Mouse (Mus musculus): ENCODE measurements around the gene Il33. TPM values are rescaled to one million over a fixed set of nuclear protein-coding genes. Genes with fewer than 3 reads are reported as not detected.

Il33 gene
- polyA plus RNA-seq, 1 experiment from 2014 or later = 3.0 TPM

DNA sequence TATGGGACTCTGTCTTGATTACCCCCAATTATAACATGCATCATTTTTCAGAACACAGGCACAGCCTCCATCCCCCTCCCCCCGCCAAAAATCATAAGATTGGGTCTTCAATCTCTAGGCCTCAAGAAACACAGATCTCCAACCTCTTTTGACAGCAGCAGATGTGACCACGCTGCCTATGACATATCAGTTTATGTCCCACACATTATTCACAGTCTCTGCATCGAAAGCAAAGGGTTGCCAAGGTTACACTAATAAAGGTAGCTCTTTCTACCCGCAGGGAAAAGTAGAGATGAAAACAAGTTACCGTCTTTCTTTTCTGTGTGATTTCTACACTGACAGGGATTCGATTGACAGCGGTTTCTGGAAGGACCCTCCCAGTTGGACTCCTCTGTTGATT is 29.9 kb upstream of the Il33 start:
- H3K9ac ChIP-seq = no peak overlapping the region
- 0 out of 2 replicates have a peak, but pooled peaks cover 7% of the 10 kb centered on the region for H3K9me3 ChIP-seq
- H3K4me2 ChIP-seq = no peak overlapping the region
- ATAC-seq (ENCODE audit: low FRiP score, low read depth) = no peak
- H3K36me3 ChIP-seq = no peaks in the 10 kb centered on the region
- no peaks in the 10 kb centered on the region for H3K4me1 ChIP-seq (replicated peaks)
- H3K27me3 ChIP-seq = no peaks in the 10 kb centered on the region
- no peak overlapping the region for H3K4me3 ChIP-seq
- no peak overlapping the region for H3K27ac ChIP-seq (replicated peaks)
- 49% methylated on average over 7 of the region's 7 CpGs for WGBS

DNA sequence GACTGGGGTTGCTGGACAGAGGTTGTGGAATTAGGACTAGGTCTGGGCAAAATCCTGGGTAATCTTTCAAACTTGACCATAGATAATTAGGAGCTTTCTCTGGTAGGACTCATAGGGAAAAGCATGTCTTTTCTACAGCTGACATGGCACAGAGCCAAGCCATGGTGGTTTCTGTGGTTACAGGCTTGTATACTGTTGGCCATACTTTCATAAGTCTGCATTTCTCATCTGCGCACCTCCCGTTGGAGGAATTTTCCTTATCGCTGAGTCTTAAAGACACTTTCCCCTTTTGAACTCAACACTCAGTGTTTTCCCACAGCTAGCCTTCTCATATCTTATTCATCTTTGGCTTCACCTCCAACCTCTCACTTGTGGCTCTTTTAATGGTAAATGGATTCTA is 24.6 kb upstream of the Il33 start:
- no peak overlapping the region for H3K9ac ChIP-seq
- no peak for ATAC-seq (ENCODE audit: low FRiP score, low read depth)

GRCm38 (mm10) chr19:29902343-29903070 is 22.4 kb upstream of the Il33 start:
- no peaks in the 10 kb centered on the region for H3K4me1 ChIP-seq (replicated peaks)
- 0 out of 2 replicates have a peak, but pooled peaks cover 7% of the 10 kb centered on the region for H3K9me3 ChIP-seq
- ATAC-seq (ENCODE audit: low FRiP score, low read depth) = no peak
- no peaks in the 10 kb centered on the region for H3K36me3 ChIP-seq
- H3K4me3 ChIP-seq = no peak overlapping the region
- no peaks in the 10 kb centered on the region for H3K27me3 ChIP-seq
- WGBS = 69% methylated on average over 4 of the region's 4 CpGs
- H3K4me2 ChIP-seq = no peak overlapping the region
- no peak overlapping the region for H3K9ac ChIP-seq
- no peak overlapping the region for H3K27ac ChIP-seq (replicated peaks)

More for the DNA sequence above, 24.6 kb upstream of the Il33 start:
- Histone ChIP-seq H3K4me3 (no peak overlapping the region), H3K9me3 (0 out of 2 replicates have a peak, but pooled peaks cover 7% of the 10 kb centered on the region), H3K36me3 (no peaks in the 10 kb centered on the region), H3K4me1 (replicated peaks) (no peaks in the 10 kb centered on the region), H3K4me2 (no peak overlapping the region), H3K27me3 (no peaks in the 10 kb centered on the region), H3K27ac (replicated peaks) (no peak overlapping the region)
- WGBS = 89% methylated on average over 3 of the region's 3 CpGs

GRCm38 (mm10) chr19:29905896-29906295 is 19.0 kb upstream of the Il33 start:
- Histone ChIP-seq H3K27me3 (no peaks in the 10 kb centered on the region), H3K4me3 (no peak overlapping the region), H3K36me3 (no peaks in the 10 kb centered on the region), H3K27ac (replicated peaks) (no peak overlapping the region), H3K9ac (no peak overlapping the region), H3K4me2 (no peak overlapping the region), H3K4me1 (replicated peaks) (no peaks in the 10 kb centered on the region), H3K9me3 (no peaks in the 10 kb centered on the region)
- no peak for ATAC-seq (ENCODE audit: low FRiP score, low read depth)
- 87% methylated on average over 1 of the region's 1 CpGs for WGBS

DNA sequence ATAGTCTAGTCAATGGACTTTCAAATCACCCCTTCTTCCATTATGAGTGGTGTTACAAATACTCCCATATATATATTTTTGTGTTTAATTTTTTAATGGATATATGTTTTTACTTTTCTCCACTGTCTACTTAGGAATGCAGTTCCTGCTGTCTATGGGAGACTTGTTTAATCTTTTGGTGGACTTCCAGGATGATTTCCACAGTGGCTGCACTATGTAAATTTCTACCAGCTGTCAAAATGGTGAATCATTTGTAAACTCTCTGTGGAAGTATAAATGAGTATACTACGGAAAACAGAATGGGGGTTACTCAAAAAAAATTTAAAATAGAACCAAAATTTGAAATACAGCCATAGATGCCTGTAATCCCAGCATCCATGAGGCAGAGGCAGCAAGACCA is 15.7 kb upstream of the Il33 start:
- Histone ChIP-seq H3K9ac (no peak overlapping the region), H3K4me2 (no peak overlapping the region), H3K27ac (replicated peaks) (no peak overlapping the region), H3K36me3 (no peaks in the 10 kb centered on the region), H3K4me1 (replicated peaks) (no peaks in the 10 kb centered on the region), H3K9me3 (no peaks in the 10 kb centered on the region), H3K4me3 (no peak overlapping the region), H3K27me3 (no peaks in the 10 kb centered on the region)
- ATAC-seq (ENCODE audit: low FRiP score, low read depth) = no peak
- 80% methylated on average over 1 of the region's 1 CpGs for WGBS

- H3K27me3 ChIP-seq = no peaks in the 10 kb centered on the region
- H3K9me3 ChIP-seq = no peaks in the 10 kb centered on the region
- WGBS = 93% methylated on average over 6 of the region's 6 CpGs
- H3K4me3 ChIP-seq = no peak overlapping the region
- H3K4me2 ChIP-seq = no peak overlapping the region
- no peaks in the 10 kb centered on the region for H3K36me3 ChIP-seq
- no peak for ATAC-seq (ENCODE audit: low FRiP score, low read depth)
- no peak overlapping the region for H3K27ac ChIP-seq (replicated peaks)
- H3K9ac ChIP-seq = no peak overlapping the region
- no peaks in the 10 kb centered on the region for H3K4me1 ChIP-seq (replicated peaks)
These were observed 13.0 kb upstream of the Il33 start for GRCm38 (mm10) chr19:29911919-29912318.

- ATAC-seq (ENCODE audit: low FRiP score, low read depth) = no peak
- no peaks in the 10 kb centered on the region for H3K9me3 ChIP-seq
- 71% methylated on average over 5 of the region's 5 CpGs for WGBS
- no peaks in the 10 kb centered on the region for H3K36me3 ChIP-seq
- H3K27ac ChIP-seq (replicated peaks) = no peak overlapping the region
- H3K9ac ChIP-seq = no peak overlapping the region
- no peaks in the 10 kb centered on the region for H3K27me3 ChIP-seq
- no peaks in the 10 kb centered on the region for H3K4me1 ChIP-seq (replicated peaks)
- no peak overlapping the region for H3K4me3 ChIP-seq
- no peak overlapping the region for H3K4me2 ChIP-seq
These were observed 7.5 kb upstream of the Il33 start for GRCm38 (mm10) chr19:29917421-29917820.

DNA sequence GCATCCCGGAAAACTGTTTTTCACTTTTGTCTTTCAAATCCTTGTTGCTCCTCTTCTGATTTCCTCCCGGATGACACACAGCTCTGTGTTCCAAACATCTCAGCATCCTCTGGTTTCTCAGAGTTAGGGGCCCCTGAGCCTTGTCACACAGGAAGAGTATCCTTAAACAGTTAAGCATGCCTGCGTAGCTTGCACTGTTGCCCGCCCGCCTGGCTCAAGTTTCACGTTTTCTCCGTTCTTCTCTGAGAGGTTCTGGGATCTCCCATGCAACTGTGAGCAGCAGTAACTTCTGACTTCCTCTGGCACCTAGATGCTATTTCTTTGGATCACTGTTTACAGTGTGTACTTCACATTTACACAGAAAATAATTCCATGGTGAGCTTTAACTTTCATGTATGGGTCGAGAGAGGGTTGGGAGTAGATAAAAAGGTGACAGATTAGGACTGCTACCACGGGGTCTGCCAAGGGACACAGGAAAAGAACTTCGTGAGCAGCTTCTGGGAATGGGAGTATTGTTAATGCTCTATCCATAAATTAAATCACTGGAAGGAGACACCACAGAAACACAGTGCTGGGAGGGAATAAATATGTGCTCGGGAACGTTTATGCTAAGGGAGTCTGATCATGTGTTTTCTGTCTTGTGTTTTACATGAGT is 1.3 kb downstream of the Il33 start:
- Histone ChIP-seq H3K27me3 (no peaks in the 10 kb centered on the region), H3K4me3 (no peak overlapping the region), H3K9ac (no peak overlapping the region), H3K4me2 (no peak overlapping the region), H3K27ac (replicated peaks) (no peak overlapping the region), H3K36me3 (no peaks in the 10 kb centered on the region), H3K9me3 (no peaks in the 10 kb centered on the region), H3K4me1 (replicated peaks) (0 out of 2 replicates have a peak, but pooled peaks cover 3% of the 10 kb centered on the region)
- WGBS = 72% methylated on average over 12 of the region's 12 CpGs
- ATAC-seq (ENCODE audit: low FRiP score, low read depth) = no peak

GRCm38 (mm10) chr19:29930296-29930695 is 5.4 kb downstream of the Il33 start:
- Histone ChIP-seq H3K9me3 (no peaks in the 10 kb centered on the region), H3K36me3 (no peaks in the 10 kb centered on the region), H3K4me1 (replicated peaks) (no peaks in the 10 kb centered on the region), H3K27ac (replicated peaks) (no peak overlapping the region), H3K27me3 (no peaks in the 10 kb centered on the region), H3K9ac (no peak overlapping the region), H3K4me3 (no peak overlapping the region), H3K4me2 (no peak overlapping the region)
- 83% methylated on average over 5 of the region's 5 CpGs for WGBS
- ATAC-seq (ENCODE audit: low FRiP score, low read depth) = no peak

DNA sequence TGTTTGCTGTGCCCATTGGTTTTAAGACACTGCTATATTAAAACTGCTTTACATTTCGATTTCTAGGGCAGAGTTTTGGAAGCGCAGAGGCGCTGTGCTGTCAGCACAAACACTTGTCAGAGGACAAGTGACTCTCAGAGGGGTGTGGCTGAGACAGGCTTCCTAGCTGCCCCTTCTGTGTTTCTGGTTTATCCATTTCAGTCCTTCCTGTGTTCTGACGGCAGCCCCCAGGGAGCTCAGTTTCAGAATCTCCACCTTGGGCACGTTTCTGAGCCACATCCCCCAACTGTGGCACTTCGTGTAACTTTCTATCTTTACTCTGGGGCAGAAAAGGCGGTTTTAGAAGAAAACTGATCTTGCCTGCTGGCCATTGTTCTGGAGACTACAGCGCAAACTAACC is 12.5 kb downstream of the Il33 start:
- ATAC-seq (ENCODE audit: low FRiP score, low read depth) = no peak
- Histone ChIP-seq H3K9me3 (no peaks in the 10 kb centered on the region), H3K4me3 (no peak overlapping the region), H3K27me3 (no peaks in the 10 kb centered on the region), H3K36me3 (no peaks in the 10 kb centered on the region), H3K27ac (replicated peaks) (no peak overlapping the region), H3K9ac (no peak overlapping the region), H3K4me1 (replicated peaks) (no peaks in the 10 kb centered on the region), H3K4me2 (no peak overlapping the region)
- 65% methylated on average over 8 of the region's 8 CpGs for WGBS

DNA sequence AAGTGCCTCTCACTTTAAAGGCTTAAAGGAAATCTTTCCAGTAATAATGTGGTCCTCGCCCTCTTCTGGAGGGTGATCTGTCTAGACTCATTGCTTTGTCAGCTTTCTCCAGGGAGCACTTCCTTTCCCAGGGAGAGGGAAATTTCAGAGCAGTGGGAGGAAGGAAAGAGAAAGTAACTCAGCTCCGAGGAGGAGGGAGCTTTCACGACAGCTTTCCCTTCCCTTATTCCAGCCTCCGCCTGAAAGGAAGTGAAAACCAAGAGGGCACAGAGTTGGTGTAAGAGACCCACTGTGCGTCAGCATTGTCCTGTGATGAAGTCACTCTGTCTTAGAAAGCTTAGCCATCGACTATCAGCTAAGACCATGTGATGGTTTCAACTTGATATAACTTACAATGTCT is 15.3 kb downstream of the Il33 start:
- WGBS = 61% methylated on average over 6 of the region's 6 CpGs
- H3K9me3 ChIP-seq = no peaks in the 10 kb centered on the region
- no peak overlapping the region for H3K9ac ChIP-seq
- H3K4me2 ChIP-seq = no peak overlapping the region
- no peaks in the 10 kb centered on the region for H3K36me3 ChIP-seq
- H3K27me3 ChIP-seq = no peaks in the 10 kb centered on the region
- no peak overlapping the region for H3K4me3 ChIP-seq
- ATAC-seq (ENCODE audit: low FRiP score, low read depth) = no peak
- H3K4me1 ChIP-seq (replicated peaks) = no peaks in the 10 kb centered on the region
- no peak overlapping the region for H3K27ac ChIP-seq (replicated peaks)

DNA sequence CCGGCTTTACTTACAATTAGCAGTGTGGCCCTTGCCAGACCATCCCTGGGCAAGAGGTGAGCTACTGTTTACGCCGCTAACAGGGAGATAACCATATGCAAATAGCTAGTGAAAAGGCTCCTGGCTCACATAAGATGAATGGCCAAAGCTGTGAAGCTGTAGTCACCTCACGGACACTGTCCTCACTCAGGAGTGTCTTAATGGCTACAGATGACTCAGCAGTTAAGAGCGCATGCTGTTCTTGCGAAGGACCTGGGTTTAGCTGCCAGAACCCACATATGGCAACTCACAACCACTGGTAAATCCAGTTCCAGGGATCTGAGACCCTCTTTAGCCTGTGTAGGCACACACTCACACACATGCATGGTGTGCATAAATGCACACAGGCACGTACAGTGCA is 16.3 kb downstream of the Il33 start:
- no peaks in the 10 kb centered on the region for H3K27me3 ChIP-seq
- no peak overlapping the region for H3K27ac ChIP-seq (replicated peaks)
- no peak overlapping the region for H3K4me2 ChIP-seq
- no peaks in the 10 kb centered on the region for H3K36me3 ChIP-seq
- 78% methylated on average over 7 of the region's 7 CpGs for WGBS
- no peaks in the 10 kb centered on the region for H3K4me1 ChIP-seq (replicated peaks)
- ATAC-seq (ENCODE audit: low FRiP score, low read depth) = no peak
- no peak overlapping the region for H3K9ac ChIP-seq
- no peaks in the 10 kb centered on the region for H3K9me3 ChIP-seq
- no peak overlapping the region for H3K4me3 ChIP-seq

Measured in hindbrain, embryonic 15.5 days (tissue).